Mouse (Mus musculus): ENCODE data around the gene Adamtsl1. TPM values are rescaled to one million over a fixed set of nuclear protein-coding genes. Genes with fewer than 3 reads are reported as not detected.

Adamtsl1 gene
- polyA plus RNA-seq, 1 experiment from 2014 or later = 7.7 TPM

DNA sequence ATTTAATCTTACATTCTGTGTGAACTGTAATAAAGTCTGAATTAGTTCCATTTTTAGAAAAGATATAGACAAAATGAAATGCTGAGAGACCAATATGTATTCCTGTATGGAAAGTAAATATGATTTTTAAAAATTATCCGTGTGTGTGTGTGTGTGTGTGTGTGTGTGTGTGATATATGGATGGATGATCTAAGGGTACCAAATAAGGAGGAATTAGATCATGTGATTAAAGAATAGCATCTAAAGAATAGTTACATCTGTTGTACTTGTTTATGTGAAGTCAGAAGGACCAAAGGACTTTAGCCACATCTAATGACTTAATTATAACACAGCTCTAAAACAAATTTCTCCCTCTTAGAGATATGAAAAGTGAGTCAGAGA lies 310.7 kb downstream of the Adamtsl1 start:
- 62% methylated on average over 1 of the region's 1 CpGs for WGBS
- H3K27ac ChIP-seq = no peak overlapping the region
- no peak for ATAC-seq
- H3K4me2 ChIP-seq (replicated peaks) = no peak overlapping the region
- H3K9ac ChIP-seq = no peak overlapping the region
- no peaks in the 10 kb centered on the region for H3K36me3 ChIP-seq
- no peaks in the 10 kb centered on the region for H3K9me3 ChIP-seq
- no peak overlapping the region for H3K4me3 ChIP-seq (replicated peaks)
- H3K4me1 ChIP-seq (replicated peaks) = no peaks in the 10 kb centered on the region
- H3K27me3 ChIP-seq (replicated peaks) = no peaks in the 10 kb centered on the region

DNA sequence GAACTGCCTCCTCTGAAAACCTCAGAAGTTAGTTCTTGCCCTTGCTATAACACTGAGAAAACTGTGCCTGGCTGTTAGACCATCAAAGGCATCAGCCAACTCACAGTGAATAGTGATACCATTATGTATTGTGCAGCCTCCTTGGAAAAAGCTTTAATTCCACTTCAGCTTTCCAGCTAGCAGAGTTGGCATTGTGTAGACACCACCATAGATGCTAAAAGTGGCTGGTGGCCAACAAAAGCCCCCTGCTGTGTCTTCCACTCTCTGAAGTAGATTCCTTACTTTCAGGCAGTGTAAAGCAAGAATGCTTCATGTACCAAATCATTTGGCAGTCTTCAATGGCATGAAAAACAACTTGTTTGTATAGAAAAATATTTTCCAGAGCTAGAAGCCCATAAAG lies 323.1 kb downstream of the Adamtsl1 start:
- Histone ChIP-seq H3K4me1 (replicated peaks) (no peaks in the 10 kb centered on the region), H3K27me3 (replicated peaks) (no peaks in the 10 kb centered on the region), H3K4me2 (replicated peaks) (no peak overlapping the region), H3K9ac (no peak overlapping the region), H3K9me3 (no peaks in the 10 kb centered on the region), H3K27ac (no peak overlapping the region), H3K4me3 (replicated peaks) (no peak overlapping the region), H3K36me3 (no peaks in the 10 kb centered on the region)
- ATAC-seq = no peak

DNA sequence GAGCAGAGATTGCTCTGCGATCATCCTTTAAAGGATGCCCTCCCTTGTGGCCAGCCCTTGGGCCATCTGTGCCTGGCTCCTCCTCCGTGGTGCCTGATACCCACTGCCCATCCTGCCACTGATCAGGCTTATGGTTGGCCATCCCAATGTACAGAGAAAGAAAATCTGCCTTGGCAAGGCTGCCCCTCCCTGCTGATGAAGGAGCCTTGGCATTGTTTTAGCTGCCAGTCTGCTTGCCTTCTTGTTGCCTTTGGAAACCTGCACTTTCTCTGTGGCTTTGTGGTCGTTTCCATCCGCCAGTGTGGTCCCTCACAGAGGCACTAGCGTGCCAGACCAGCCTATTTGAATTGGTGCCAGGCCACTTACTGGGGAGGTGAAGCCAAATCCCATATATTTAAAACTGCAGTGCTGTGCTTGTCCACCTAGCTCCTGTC lies 323.6 kb downstream of the Adamtsl1 start:
- H3K27me3 ChIP-seq (replicated peaks) = no peaks in the 10 kb centered on the region
- WGBS = 59% methylated on average over 5 of the region's 5 CpGs
- H3K4me2 ChIP-seq (replicated peaks) = no peak overlapping the region
- H3K4me3 ChIP-seq (replicated peaks) = no peak overlapping the region
- H3K9ac ChIP-seq = no peak overlapping the region
- H3K9me3 ChIP-seq = no peaks in the 10 kb centered on the region
- no peak overlapping the region for H3K27ac ChIP-seq
- no peaks in the 10 kb centered on the region for H3K36me3 ChIP-seq
- no peak for ATAC-seq
- no peaks in the 10 kb centered on the region for H3K4me1 ChIP-seq (replicated peaks)

DNA sequence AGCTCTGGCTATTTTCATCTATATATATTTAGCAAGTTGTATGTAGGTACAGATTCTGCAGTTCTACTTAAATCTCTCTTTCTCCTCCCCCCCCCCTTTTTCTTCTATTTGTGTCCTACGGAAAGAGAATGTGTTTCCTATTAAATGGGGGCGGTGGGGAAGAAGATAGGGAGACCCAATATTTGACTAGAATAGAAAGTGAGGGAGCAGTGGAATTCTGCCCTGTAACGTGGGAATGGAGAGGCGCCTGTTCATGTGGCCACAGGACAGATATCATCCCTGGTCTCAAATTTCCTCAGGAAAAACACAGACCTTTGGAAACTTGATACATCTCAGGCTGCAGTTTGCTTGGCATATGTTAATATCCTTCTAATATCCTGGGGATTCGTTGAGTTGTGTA lies 324.1 kb downstream of the Adamtsl1 start:
- H3K27me3 ChIP-seq (replicated peaks) = no peaks in the 10 kb centered on the region
- ATAC-seq = no peak
- WGBS = 51% methylated on average over 5 of the region's 5 CpGs
- no peaks in the 10 kb centered on the region for H3K9me3 ChIP-seq
- H3K4me2 ChIP-seq (replicated peaks) = no peak overlapping the region
- no peak overlapping the region for H3K4me3 ChIP-seq (replicated peaks)
- no peaks in the 10 kb centered on the region for H3K36me3 ChIP-seq
- H3K4me1 ChIP-seq (replicated peaks) = no peaks in the 10 kb centered on the region
- H3K27ac ChIP-seq = no peak overlapping the region
- no peak overlapping the region for H3K9ac ChIP-seq

DNA sequence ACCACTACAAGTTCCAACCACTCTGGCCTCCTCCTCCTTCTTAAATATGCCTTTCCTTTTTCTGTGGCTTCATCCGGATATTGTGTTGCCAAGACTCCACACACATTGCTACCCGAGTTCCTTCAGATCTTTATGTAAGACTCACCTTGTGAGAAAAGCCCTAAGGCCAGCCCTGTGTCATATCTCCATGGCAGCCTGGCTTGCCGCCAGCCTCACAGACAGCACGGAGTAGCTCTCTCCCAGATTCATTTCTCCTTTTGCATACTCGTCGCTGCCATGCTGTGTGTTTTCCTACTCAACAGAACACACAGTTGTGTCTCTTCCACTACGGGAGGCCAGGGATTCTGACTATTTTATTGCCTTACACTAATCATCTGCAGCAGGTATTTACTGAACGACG lies 328.1 kb downstream of the Adamtsl1 start:
- Histone ChIP-seq H3K9me3 (no peaks in the 10 kb centered on the region), H3K27ac (no peak overlapping the region), H3K9ac (no peak overlapping the region), H3K4me1 (replicated peaks) (no peaks in the 10 kb centered on the region), H3K27me3 (replicated peaks) (no peaks in the 10 kb centered on the region), H3K36me3 (no peaks in the 10 kb centered on the region), H3K4me2 (replicated peaks) (no peak overlapping the region), H3K4me3 (replicated peaks) (no peak overlapping the region)
- 62% methylated on average over 9 of the region's 9 CpGs for WGBS
- no peak for ATAC-seq

DNA sequence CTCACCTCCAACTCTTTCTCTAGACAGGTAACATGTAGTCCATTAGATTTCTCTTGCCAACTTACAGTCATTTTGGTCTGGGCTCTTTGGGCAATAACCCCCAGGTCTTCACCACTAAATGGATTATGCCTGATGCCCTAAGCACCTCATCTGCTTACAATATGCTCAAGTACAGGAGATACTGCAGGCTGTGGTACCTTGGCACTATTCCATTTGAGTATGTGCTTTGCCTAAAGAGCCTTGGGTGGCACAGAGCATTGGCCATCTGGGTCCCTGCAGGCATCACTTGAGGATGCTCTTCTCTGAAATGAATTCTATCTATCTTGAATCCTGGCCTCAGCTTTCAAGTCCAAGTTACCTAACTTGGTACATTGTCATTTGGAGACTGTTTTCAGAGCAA lies 330.4 kb downstream of the Adamtsl1 start:
- H3K36me3 ChIP-seq = no peaks in the 10 kb centered on the region
- no peaks in the 10 kb centered on the region for H3K4me1 ChIP-seq (replicated peaks)

DNA sequence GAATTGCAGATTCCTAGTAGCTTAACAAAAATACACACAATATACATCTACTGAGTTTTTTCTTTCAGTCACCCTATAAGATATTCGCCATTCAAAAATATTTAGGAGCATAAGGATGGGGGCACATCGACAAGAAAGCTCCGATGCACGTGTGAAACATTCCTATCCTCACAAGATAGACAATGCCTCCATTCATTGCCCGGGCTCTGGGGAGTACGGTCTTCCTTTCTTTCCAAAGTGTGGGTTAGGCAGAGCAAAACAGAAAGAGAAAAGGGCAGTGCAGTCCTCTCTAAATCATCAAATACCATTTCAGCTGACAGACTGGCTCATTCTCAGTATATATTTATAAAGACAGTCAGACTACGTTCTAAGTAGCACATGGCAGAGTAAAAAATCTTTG lies 332.0 kb downstream of the Adamtsl1 start:
- Histone ChIP-seq H3K9me3 (no peaks in the 10 kb centered on the region), H3K4me1 (replicated peaks) (no peaks in the 10 kb centered on the region), H3K27me3 (replicated peaks) (no peaks in the 10 kb centered on the region), H3K36me3 (no peaks in the 10 kb centered on the region), H3K9ac (no peak overlapping the region), H3K4me3 (replicated peaks) (no peak overlapping the region), H3K4me2 (replicated peaks) (no peak overlapping the region), H3K27ac (no peak overlapping the region)
- no peak for ATAC-seq
- 61% methylated on average over 7 of the region's 7 CpGs for WGBS

More for the DNA sequence above, 330.4 kb downstream of the Adamtsl1 start:
- no peak for ATAC-seq
- H3K9me3 ChIP-seq = no peaks in the 10 kb centered on the region
- no peak overlapping the region for H3K4me2 ChIP-seq (replicated peaks)
- H3K4me3 ChIP-seq (replicated peaks) = no peak overlapping the region
- H3K9ac ChIP-seq = no peak overlapping the region
- H3K27ac ChIP-seq = no peak overlapping the region
- H3K27me3 ChIP-seq (replicated peaks) = no peaks in the 10 kb centered on the region

DNA sequence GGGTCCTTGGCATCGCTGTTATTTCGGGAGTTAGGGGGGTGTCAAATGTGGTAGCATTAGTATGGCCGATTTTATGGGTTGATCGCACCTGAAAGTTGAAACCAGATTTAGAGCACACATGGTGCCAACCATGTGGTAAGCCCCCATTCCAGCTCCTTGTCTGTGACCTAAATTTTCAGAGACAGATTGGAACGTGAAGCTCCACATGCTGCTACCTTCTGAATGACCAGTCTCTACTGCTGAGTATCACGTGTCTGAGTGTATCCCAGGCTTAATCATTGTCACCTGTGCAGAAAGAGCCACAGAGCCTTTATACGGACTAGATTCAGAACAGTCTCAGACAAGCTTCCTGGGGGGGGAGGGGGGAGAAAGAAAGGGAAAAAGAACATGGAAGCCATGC lies 339.4 kb downstream of the Adamtsl1 start:
- ATAC-seq = no peak
- no peaks in the 10 kb centered on the region for H3K27me3 ChIP-seq (replicated peaks)
- H3K4me1 ChIP-seq (replicated peaks) = no peaks in the 10 kb centered on the region
- H3K4me2 ChIP-seq (replicated peaks) = no peak overlapping the region
- no peak overlapping the region for H3K4me3 ChIP-seq (replicated peaks)
- H3K9ac ChIP-seq = no peak overlapping the region
- H3K36me3 ChIP-seq = no peaks in the 10 kb centered on the region
- H3K9me3 ChIP-seq = no peaks in the 10 kb centered on the region
- WGBS = 84% methylated on average over 7 of the region's 7 CpGs
- no peak overlapping the region for H3K27ac ChIP-seq

DNA sequence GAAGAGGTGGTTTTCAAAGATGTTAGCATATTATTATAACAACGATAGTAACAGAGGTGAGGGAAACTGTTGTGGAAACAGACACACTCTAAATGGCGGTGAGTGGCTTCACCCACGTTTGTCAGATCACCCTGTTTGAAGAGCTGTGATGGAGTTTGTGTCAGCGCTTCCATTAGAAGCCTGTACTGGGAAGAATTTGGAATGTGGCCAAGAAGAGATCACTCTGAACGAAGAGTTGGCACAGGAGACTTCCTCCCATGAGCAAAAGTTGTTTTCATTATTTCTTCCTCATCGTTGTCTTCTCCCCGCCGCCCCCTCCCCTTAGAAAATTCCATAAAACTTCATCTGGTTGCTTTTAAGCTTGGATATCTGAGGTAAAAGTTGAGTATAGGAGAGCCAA lies 340.5 kb downstream of the Adamtsl1 start:
- Histone ChIP-seq H3K4me2 (replicated peaks) (no peak overlapping the region), H3K36me3 (no peaks in the 10 kb centered on the region), H3K27ac (no peak overlapping the region), H3K27me3 (replicated peaks) (no peaks in the 10 kb centered on the region), H3K9me3 (no peaks in the 10 kb centered on the region), H3K4me1 (replicated peaks) (no peaks in the 10 kb centered on the region), H3K4me3 (replicated peaks) (no peak overlapping the region), H3K9ac (no peak overlapping the region)
- WGBS = 46% methylated on average over 8 of the region's 8 CpGs
- ATAC-seq = no peak

DNA sequence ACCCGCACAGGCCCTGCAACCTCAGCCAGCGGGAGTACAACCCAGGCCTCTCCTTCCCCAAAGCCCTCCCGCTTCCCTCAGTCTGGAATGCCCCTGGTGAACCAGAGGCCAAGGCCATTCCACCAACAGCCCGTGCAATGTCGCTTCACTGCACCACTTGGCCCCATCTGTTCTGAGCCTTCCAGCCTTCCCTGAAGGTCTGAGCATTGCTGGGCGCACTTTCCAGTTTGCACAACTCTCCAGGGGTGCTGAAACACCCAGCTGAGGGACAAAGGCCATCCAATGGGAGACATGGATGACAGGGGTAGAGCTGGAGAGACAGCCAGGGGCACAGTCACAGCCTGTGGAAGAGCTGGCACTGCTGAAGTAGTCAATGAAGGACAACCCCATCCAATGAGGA lies 365.4 kb downstream of the Adamtsl1 start:
- no peaks in the 10 kb centered on the region for H3K9me3 ChIP-seq
- H3K4me1 ChIP-seq (replicated peaks) = no peaks in the 10 kb centered on the region
- no peaks in the 10 kb centered on the region for H3K27me3 ChIP-seq (replicated peaks)
- ATAC-seq = no peak
- no peak overlapping the region for H3K27ac ChIP-seq
- H3K36me3 ChIP-seq = no peaks in the 10 kb centered on the region
- no peak overlapping the region for H3K9ac ChIP-seq
- 65% methylated on average over 6 of the region's 6 CpGs for WGBS
- no peak overlapping the region for H3K4me3 ChIP-seq (replicated peaks)
- no peak overlapping the region for H3K4me2 ChIP-seq (replicated peaks)

DNA sequence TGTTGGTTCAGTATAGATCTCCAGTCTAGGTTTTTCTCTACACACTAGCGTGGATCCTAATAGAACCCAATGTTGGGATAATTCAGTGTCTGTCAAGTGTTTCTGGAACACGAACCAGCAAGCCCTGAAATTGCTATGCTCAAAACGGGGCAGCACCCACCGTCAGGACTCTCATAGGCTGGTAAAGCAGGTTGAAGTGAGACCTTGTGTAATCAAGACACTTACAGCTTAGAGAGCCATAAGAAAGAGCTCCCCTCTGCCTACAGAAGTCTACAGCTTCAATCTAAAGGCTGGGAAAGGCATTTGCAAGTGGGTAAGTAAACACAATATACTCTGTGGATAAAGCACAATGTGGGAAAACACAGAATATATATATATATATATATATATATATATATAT lies 367.3 kb downstream of the Adamtsl1 start:
- 82% methylated on average over 4 of the region's 4 CpGs for WGBS
- Histone ChIP-seq H3K27me3 (replicated peaks) (no peaks in the 10 kb centered on the region), H3K4me2 (replicated peaks) (no peak overlapping the region), H3K4me3 (replicated peaks) (no peak overlapping the region), H3K4me1 (replicated peaks) (no peaks in the 10 kb centered on the region), H3K9ac (no peak overlapping the region), H3K27ac (no peak overlapping the region), H3K9me3 (no peaks in the 10 kb centered on the region), H3K36me3 (no peaks in the 10 kb centered on the region)
- ATAC-seq = no peak

DNA sequence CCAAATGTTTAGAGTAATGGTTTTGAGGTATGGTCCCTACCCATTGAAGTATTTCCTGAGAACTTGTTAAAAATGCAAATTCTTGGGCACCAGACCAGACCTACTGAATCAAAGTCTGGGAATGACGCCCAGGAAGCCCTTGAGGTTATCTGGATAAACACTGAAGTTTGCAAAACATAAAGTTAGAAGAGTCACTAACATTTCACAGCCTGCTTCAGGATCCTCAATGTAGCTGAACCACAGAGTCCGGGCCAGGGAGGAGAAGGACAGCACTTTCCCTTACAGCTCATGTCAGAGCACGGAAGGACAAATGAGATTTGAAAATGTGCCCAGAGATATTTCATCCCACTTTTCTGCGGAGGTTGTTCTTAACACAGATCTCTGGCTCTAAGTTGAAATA lies 370.1 kb downstream of the Adamtsl1 start:
- 48% methylated on average over 4 of the region's 4 CpGs for WGBS
- ATAC-seq = no peak
- Histone ChIP-seq H3K36me3 (no peaks in the 10 kb centered on the region), H3K4me1 (replicated peaks) (no peaks in the 10 kb centered on the region), H3K9ac (no peak overlapping the region), H3K4me3 (replicated peaks) (no peak overlapping the region), H3K4me2 (replicated peaks) (no peak overlapping the region), H3K27me3 (replicated peaks) (no peaks in the 10 kb centered on the region), H3K9me3 (no peaks in the 10 kb centered on the region), H3K27ac (no peak overlapping the region)

DNA sequence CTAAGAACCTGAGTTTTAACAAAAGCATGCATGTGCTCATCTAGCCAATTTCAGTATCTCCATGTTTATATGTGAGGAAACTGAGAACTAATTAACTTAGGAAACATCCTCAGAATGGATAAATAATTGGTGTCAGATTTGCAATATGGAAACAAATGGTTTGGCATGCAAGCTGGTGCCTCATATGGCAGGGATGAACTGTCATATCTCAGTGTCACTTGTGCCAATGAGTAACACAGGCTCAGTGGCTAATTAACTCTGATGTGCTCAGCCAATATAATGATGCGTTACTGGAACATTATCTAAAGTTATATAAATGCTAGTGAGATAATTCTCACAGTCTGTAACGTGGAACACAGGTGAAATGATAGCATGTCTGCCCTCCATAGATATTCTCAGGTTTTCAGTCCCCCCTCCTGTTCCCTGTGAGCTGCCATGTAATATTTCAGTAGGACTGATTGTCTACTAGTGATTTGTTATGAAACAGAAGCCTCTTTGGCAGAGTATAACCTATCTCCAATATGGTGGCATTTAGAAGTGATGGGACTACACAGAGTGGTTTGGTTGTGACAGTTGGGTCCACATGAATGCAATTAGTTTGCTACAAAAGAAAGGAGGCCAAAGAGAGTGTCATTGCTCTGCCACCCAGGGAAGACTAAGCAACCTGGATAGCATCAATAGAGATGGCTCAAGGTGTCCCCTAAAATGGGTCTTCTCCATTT lies 376.1 kb downstream of the Adamtsl1 start:
- no peak overlapping the region for H3K4me2 ChIP-seq (replicated peaks)
- no peaks in the 10 kb centered on the region for H3K36me3 ChIP-seq
- H3K27ac ChIP-seq = no peak overlapping the region
- H3K9ac ChIP-seq = no peak overlapping the region
- WGBS = 81% methylated on average over 2 of the region's 2 CpGs
- H3K4me1 ChIP-seq (replicated peaks) = no peaks in the 10 kb centered on the region
- H3K27me3 ChIP-seq (replicated peaks) = no peaks in the 10 kb centered on the region
- no peaks in the 10 kb centered on the region for H3K9me3 ChIP-seq
- no peak overlapping the region for H3K4me3 ChIP-seq (replicated peaks)
- ATAC-seq = no peak

Data from intestine, embryonic 15.5 days (tissue).